Mouse (Mus musculus) lung, adult 18-20 months (tissue): ENCODE data around the gene Gm38392.
A peak's percentile ranks its signal among the peaks of the same experiment; 100 is the strongest.
"Not testable (repeated sequence)": the region's sequence is repeated elsewhere in the genome, so short reads cannot be mapped to it uniquely, and the experiment has no call there.

Experiments used
- DNase-seq, 2 experiments: peaks; one replicate each; pipeline ENCODE4 v3.0.0; 2022; ENCODE audit warnings: mixed read lengths in 2 of 2

Gm38392 gene

GRCm38 (mm10) chr3:88287110-88287509, at the start of gene Gm38392:
TSS of gene Gm38392 (minus strand) at chr3:88287210.
- no peak for DNase-seq

- peak; percentile 97 for DNase-seq
Measured at GRCm38 (mm10) chr3:88336058-88337013, 49.3 kb upstream of the Gm38392 start, which contains the start of the genes Tmem79 and Smg5. TSS of gene Tmem79 (minus strand) at chr3:88336148. TSS of gene Smg5 (plus strand) at chr3:88336260.

DNA sequence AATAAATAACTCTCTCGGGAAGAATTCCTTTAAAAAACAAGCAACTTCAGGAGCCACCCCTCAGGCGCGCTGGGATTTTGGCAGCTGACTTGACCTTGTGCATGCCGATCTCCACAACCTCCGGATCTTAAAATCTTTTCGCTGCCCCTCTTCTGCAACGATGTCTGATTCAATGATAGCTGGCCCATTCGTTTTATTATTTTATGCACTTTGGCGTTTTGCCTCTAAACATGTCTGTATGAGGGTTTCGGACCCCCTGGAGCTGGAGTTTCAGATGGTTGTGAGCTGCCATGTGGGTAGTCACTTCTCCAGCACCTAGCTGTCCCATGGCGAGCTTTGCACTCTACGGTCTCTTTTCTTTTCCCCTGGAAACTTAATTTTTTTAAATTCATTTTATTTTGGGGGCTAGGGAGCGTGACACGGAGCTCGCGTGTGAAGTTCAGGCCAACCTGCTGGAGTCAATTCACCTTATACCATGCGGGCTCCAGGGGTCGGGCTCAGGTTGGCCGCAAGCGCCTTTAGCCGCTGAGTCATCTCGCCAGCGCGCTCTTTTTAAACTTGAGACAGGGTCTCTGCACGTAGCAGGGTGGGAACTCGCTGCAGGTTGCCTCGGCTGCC, 48.5 kb upstream of the Gm38392 start:
- no peak for DNase-seq

GRCm38 (mm10) chr3:88334902-88335435, 48.0 kb upstream of the Gm38392 start:
- no peak for DNase-seq

DNA sequence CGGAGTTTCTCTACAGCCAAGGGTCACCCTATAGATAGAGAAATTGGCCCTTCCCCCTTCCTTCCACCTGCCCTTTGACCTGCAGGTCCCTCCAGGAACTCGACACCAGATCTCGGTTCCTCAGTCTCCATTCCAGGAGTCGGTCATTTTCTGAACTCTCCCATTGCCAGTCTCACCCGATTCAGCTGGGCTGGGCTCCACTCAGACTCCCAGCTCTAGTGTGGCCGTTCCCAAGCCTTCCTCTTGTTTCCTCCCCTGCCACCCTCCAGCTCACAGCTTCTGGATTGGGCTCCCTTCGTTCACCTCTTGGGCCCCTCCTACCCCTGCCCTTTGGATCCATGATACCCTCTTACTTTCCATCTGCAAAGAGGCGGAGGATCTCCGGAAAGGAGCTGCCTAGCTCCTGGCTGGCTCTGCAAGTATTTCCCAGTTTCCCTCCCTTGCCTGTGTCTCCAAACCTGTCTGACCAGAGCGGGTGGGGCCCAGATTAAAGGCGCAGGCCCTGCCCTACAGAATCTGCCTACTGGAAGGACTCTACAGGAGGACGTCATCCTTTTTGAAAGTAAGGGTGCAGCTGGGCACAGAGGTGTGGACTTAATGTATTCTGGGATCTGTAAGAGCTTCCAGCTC, 47.1 kb upstream of the Gm38392 start:
- DNase-seq = peak; percentile 56 to 74

- peak in 1 of 2 experiments; percentile 59 for DNase-seq
Measured at GRCm38 (mm10) chr3:88331282-88331681, 44.3 kb upstream of the Gm38392 start.

- DNase-seq = no peak
Measured at GRCm38 (mm10) chr3:88328956-88329355, 41.9 kb upstream of the Gm38392 start.

DNA sequence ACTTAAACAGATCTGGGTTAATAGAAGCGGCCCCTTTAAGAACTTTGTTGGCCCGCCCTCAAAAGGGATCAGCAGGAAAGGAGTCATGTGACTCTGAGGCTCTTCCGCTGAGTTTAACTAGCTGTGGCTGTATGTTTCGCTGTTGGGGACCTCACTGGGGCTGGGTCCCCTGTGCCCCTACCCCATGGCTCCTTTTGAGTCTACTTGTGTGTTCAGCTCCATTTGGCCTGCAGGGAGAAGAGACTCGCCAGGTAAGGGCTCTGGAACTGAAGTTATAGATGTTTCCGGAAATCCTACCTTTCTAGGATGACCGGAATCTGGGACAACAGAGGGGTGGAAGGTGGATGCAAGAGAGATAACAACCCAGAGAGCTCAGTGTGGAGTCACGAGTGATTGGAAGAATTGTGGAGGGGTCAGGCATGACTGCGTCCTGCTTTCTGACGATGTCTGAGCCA, 38.0 kb upstream of the Gm38392 start, which contains the start of gene Glmp:
Glmp (plus strand) TSS at position 73 of the 455 bp plus-strand sequence.
- DNase-seq = peak; percentile 58 to 64

DNA sequence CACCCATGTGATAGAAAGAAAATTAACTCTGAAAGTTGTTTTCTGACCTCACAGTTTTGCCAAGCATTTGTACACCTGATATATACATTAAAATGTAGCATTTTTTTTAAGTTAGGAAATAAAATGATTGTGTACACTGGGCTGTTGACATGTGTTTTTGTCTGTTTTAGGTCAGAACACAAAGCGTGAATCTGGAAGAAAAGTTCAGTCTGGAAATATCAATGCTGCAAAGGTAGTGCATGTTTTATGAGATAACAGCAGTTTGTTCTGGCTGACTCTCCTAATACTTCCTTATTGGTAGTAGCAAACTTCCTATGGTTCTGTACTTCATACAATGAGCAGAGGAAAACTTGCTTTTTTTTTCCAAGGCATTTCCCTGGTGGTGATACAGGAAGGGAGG, 12.2 kb upstream of the Gm38392 start:
- DNase-seq = no peak

DNA sequence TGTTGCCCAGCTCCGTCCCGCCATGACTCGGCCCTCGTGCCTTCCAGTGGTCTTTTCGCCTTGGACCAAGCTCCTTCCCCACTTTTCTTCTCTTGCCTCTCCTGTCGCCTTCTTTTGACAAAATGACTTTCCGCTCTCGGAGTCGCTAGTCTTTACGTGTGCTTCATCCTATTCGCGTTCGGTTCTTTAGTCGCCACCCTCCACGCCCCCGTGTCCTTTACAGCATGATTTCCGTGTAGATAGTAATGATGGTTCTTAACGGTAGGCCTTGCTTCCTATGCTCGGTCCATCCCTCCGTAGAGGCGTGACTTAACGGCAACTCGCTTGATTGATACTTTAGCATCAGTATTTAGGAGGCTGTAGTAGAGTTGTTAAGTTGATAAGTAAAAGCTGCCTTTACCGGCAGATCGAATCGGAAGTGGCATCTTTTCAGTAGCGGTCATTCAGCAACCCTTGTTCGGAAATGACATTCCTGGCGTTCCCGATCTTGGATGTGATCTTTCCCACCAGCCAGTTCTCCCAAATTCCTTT, 10.4 kb upstream of the Gm38392 start:
- peak in 1 of 2 experiments; percentile 24 for DNase-seq

DNA sequence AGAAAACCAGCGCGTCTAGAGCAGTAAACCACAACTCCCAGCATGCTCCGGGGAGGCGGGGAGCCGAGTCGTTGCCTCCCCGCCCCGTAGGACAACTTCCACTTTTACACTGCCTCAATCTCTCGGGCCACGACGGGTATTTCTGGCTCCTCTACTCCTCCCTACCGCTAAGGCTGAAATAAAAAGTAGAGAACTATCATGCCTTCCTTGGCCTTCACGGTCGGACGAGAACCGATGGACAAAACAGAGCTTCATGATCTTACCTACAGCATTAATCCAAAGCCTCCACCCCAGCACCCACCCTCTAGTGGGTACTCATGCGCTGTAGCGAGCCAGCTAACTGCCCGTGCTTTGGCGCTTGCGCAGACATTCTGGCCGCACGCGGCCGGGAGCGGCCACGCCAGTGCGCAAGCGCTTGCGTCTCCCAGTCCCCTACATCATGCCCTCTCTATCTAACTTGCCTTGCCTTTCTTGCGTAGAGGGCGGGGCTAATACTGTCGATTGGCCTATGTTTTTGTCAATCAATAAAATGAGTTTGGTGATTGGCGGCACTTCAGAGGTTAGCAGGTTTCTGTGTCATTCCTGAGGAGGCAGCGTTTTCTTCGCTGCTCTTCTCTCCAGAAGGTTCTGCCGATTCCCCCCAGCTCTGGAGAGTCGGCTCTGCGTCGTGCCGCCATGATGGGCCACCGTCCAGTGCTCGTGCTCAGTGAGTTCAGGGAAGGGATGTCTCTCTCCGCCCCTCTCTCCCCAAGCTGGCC, 9.7 kb upstream of the Gm38392 start, which contains the start of the genes Tsacc and Cct3:
Tsacc (minus strand) TSS at position 439 of the 758 bp plus-strand sequence.
Cct3 (plus strand) TSS at position 556 of the 758 bp plus-strand sequence.
- peak; percentile 96 to 98 for DNase-seq

DNA sequence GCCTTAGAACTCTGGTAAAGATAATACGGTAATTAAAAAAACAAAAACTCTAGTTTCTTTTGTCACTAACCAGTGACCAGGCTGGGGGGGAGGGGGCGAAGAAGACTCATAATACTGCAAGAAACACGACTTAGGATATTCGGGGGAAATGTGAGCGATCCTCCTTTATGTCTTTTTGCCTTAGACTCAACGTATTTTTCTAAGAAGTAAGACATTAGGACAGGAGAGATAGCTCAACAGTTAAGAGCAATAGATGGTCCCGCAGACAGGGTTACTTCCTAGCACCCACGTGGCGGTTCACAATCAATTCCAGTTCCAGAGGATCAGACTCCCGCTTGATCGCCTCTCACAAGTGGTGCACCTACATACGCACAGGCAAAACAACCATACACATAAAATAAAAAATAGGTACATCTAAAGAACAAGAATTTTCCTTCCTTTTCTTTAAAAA, 9.1 kb upstream of the Gm38392 start:
- DNase-seq = no peak

DNA sequence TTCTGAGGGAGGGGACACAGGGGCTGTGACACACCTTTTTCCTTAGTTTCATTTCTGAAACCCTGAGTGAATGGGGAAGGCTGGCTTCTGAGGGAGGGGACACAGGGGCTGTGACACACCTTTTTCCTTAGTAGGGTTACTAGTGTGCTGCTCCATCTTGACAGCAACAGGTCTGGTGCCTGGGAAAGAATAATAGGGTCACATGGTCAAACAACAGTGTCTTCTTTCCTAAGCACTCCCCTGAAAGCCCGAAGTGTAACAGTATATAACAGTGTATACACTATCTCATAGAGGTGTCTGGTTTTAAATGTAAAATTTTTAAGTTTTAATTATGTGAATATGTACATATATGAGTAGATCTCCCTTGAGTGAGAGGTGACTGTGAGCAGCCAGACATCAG, 8.3 kb upstream of the Gm38392 start:
- DNase-seq = not testable (repeated sequence)

DNA sequence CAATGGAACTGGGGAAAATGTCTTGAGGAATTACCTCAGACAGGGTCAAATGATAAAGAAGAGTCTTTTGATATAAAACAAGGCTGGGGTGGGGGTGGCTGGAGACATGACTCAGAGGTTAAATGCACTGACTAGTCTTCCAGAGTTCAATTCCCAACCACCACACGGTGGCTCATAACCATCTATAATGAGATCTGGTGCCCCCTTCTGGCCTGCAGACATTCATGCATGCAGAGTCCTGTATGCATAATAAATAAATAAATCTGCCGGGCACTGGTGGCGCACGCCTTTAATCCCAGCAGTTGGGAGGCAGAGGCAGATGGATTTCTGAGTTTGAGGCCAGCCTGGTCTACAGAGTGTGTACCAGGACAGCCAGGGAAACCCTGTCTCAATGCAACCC, 5.0 kb upstream of the Gm38392 start:
- DNase-seq = peak; percentile 29 to 55

DNA sequence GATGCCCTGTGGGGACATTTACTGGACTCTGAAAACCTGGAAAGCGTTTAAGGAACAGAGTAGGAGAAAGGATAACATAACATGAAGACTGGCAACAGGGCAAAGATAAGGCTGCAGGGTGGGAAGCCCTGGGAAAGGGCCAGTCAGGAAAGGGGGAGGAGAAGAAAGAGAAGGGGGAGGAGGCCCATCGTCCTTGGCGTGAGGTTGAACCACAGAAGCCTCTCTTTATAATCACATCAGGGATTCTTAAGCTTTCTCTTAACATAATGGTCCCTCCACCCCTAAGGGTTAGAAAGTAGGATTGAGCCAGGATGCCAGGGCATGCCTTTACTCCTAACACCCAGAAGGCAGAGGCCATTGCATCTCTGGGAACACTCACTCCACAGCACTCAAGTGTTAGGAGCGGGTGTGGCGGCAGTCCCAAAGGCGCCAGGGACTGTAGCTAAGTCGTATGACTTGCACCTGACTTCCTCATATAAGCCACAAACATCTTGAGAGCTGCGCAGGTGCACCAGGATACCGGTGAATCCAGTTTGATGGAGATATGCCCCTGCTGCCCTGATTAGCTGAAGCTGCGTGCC, 1.2 kb upstream of the Gm38392 start:
- peak; percentile 73 to 81 for DNase-seq

DNA sequence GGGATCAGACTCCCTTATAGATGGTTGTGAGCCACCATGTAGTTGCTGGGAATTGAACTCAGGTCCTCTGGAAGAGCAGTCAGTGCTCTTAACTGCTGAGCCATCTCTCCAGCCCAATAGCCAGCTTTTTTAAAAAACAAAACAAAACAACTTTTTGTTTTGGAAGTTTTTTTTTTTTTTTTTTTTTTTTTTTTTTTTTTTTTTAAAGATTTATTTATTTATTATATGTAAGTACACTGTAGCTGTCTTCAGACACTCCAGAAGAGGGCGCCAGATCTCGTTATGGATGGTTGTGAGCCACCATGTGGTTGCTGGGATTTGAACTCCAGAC, 1.5 kb downstream of the Gm38392 start:
- DNase-seq = not testable (repeated sequence)

- DNase-seq = not testable (repeated sequence)
Measured at GRCm38 (mm10) chr3:88284815-88285564, 2.0 kb downstream of the Gm38392 start.

- peak; percentile 82 to 85 for DNase-seq
Measured at GRCm38 (mm10) chr3:88281141-88281916, 5.7 kb downstream of the Gm38392 start.

DNA sequence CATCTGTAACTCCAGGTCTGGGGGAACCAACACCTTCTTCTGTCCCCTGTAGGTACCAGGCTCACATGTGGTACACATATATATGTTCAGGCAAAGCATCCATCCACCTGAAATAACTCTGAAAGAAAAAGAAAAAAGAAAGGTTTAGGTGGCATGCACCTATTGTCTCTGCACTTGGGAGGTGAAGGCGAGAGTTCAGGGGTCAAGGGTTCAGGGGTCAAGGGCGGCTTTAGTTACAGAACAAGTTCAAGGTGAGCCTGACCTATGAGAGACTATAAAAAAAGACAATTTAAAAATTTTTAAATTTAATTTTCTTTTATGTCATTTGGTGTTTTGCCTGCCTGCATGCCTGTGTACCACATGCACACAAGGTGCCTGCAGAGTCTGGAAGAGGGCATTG, 7.0 kb downstream of the Gm38392 start:
- no peak for DNase-seq
